Mouse (Mus musculus) cortical plate, adult 2 months (tissue): Measurements from ENCODE around the gene Nup210.

Experiments used
- CTCF ChIP-seq: fragments of 200-500 bp; IDR thresholded peaks from 2 replicates; pipeline ENCODE4 v1.5.1; 2011; ENCODE audit warnings: mild to moderate bottlenecking, control low read depth, low read length; ENCODE audit not compliant: insufficient read depth; ENCODE audit errors: extremely low read depth
- POLR2A ChIP-seq: fragments of 200-500 bp; IDR thresholded peaks from 2 replicates; pipeline ENCODE4 v1.6.1; 2011; ENCODE audit warnings: mild to moderate bottlenecking, low read length, control low read depth; ENCODE audit not compliant: insufficient read depth; ENCODE audit errors: extremely low read depth

DNA sequence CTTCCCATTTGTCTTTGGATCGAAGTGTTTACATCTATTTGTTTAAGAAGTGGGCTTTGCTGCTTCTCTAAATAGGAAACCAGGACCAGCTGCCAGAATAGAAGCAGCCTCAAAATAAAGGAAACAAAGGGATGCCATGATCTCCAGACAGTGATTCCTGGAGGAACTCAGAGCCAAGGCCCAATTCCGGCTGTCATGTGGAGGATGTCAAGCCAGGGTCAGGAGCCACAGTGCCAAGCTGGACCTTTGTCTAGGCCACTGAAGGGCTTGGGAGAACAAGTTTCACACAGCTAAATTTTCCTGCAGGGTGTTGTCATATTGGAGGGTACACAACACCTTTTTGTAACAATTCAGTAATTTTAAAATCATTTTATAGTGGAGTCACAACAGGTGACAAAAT, 3.6 kb upstream of the Nup210 start:
- no peak for TF ChIP-seq POLR2A
- TF ChIP-seq CTCF = no peak
